Mouse (Mus musculus) telencephalon, adult 2 months (tissue): ENCODE measurements around the gene Hvcn1.
"Not testable (repeated sequence)": the region's sequence is repeated elsewhere in the genome, so short reads cannot be mapped to it uniquely, and the experiment has no call there.

ENCODE experiments used
- DNase-seq: peaks from one replicate; pipeline ENCODE4 v3.0.0-alpha.2; 2011; ENCODE audit warnings: low read depth, low spot score

Gene Hvcn1

DNA sequence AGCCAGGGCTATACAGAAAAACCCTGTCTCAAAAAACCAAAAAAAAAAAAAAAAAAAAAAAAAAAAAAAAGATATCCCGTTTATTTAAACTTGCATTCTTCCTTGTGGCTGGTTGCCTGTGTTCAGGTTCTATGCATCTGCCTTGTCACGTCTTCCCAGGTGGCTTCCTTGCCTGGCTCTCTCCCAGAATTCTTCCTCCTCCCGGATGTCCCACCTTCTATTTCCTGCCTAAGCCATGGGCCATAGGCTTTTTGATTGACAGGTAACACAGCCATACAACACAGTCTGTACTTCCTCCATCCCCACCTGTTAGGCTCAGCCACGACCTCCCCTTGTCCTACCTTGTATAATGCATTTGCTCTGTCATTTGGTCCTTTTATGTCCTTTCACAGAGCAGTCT, at the start of gene Hvcn1:
Hvcn1 (plus strand) TSS at position 330 of the 400 bp plus-strand sequence.
- DNase-seq: no peak

DNA sequence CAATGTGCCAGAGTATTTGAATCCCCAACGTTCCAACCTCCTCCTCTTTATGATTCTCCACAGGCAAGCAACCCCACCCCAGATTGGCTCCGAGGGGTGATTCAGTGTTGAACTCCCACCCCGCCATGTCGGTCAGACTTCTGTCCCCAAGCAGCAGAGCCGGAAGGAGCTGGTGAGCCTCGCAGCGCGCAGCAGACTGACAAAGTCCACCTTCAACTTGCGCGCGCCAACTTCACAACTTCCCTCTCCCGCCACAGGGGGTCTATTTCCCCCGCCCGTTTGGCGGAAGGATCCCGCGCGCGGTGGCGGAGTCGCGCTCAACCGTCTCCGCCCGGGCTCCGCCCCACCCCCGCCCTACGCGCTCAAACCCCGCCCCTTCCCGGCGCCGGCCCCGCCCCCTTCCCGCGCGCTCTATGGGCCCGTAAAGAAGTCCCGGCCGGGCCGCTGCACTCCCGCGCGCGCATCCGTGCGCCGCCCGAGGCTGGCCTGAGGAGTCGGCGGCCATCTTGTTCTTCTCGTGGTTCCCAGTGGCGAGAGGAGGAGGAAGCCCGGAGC, 48.7 kb upstream of the Hvcn1 start, which contains the start of gene Ppp1cc:
Ppp1cc (plus strand) TSS at position 452 of the 555 bp plus-strand sequence.
- DNase-seq: peak; percentile 85

DNA sequence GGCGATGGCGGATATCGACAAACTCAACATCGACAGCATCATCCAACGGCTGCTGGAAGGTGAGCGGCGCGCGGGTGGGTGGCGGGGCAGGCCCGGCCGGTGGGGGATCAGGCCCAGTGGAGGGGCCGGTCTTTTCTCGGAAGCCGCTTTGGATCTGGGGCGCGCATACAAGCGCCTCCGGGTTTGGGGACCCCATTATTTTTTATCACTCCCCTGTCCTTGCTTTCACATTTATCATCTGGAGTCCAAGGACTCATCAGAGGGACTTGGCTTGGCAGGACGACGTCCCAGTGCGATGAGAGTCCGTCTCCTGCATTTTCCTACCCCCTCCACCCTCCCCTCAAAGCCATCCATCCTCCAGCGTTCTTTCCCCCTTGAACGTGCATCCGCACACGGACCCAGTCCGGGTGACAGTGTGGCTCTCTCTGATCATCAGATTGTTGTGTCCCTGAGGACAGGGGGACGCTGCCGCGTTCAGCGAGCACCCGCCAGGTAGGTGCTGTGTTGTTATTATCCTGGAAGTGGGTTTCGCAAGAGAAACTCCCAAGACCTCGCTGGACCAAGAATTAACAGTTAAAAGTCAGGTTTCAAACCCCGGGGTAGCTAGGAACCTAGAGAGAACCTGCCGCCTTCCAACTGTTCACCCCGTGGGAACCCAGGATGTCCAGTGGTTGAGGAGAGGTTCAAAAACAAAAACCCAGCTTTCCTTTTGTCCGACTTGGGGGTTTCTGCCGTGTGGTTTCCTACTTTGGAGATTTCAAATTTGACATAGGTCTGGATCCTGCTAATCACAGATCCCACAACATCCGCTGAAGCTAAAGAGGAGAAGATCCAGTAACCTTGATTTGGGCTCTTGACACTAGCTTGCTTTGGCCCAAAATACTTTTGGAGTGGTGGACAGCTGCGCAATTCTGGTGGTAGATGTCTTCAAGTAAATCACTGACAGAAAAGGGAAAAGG, 47.8 kb upstream of the Hvcn1 start:
- DNase-seq: no peak

GRCm38 (mm10) chr5:122163194-122163593, 43.4 kb upstream of the Hvcn1 start:
- DNase-seq: no peak

- DNase-seq: no peak
Observed at GRCm38 (mm10) chr5:122164011-122164410, 42.6 kb upstream of the Hvcn1 start.

- DNase-seq: peak; percentile 65
Observed at GRCm38 (mm10) chr5:122165233-122165915, 41.2 kb upstream of the Hvcn1 start.

GRCm38 (mm10) chr5:122166636-122167161, 39.9 kb upstream of the Hvcn1 start:
- DNase-seq: no peak

- no peak for DNase-seq
Observed at GRCm38 (mm10) chr5:122168344-122169069, 38.1 kb upstream of the Hvcn1 start.

DNA sequence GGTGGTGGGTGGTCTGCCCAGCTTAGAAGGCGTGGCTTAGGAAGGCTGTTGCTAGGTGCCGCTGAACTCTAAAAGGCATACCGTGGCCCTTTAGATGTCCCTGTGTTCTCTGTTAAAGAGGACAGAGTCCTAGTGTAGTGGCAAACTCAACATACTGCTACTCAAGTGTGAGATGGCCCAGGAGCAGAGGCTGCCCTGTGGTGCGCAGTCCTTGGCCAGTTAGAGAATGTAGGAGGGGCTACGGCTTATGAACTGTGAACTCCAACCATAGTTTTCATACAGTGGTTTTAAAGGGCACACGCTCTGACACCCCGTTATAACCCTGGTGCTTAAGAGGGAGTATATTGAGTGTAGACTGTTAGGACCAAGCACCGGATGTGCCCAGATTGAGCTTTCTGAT, 35.5 kb upstream of the Hvcn1 start:
- DNase-seq: no peak

GRCm38 (mm10) chr5:122175402-122175801, 31.2 kb upstream of the Hvcn1 start:
- no peak for DNase-seq

DNA sequence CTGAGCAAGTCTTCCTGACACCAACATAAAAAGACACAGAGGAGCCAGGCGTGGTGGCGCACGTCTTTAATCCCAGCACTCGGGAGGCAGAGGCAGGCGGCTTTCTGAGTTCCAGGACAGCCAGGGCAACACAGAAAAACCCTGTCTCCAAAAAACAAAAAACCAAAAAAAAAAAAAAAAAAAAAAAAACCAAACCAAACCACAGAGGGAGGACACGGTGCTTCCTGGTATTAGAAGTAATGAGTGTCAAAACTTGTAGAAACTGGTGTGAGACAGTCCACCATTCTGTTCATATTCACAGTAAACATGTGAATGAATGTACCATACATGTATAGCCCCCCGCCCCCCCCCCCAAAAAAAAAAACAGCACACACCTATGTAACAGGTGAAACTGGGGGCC, 30.6 kb upstream of the Hvcn1 start:
- no peak for DNase-seq

- no peak for DNase-seq
Observed at GRCm38 (mm10) chr5:122176398-122176797, 30.2 kb upstream of the Hvcn1 start.

- no peak for DNase-seq
Observed at GRCm38 (mm10) chr5:122179665-122180064, 26.9 kb upstream of the Hvcn1 start.

DNA sequence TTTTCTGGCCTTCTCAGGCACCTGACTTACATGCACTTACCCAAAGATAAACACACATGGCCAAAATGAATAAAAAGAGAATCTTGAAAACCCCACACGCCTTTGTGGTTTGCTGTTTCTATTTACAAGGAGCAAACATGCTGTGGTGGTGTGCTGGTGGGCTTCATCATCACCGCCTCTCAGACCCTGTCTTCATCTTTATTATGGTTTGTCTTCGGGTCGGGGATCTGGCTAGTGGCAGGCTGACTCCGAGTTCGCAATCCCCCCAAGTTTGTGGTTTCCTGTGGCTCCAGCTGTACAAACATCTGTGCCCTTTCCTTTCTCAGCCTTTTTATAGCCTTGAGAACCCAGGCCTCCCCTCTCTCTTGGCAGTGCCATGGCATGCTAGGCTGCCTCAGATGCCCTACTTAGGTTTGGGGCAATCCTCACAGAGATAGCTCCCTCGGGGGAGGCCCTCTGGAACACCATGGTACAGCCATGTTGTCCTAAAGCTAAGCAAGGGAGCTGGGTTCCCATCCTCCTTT, 22.3 kb upstream of the Hvcn1 start:
- DNase-seq: no peak

DNA sequence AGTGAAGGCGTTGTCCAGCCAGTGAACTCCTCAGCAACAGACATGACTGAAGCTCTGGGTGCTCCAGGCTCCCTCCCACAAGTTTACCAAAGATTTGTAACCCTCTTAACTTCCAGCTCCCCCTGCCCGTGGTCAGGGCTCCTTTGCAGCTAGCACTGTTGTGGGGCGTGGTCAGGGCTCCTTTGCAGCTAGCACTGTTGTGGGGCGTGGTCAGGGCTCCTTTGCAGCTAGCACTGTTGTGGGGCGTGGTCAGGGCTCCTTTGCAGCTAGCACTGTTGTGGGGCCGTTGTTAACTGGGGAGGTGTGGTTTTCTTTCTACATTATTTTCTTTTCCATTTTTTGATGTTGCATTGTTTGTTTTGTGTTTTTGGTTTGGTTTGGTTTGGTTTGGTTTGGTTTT, 21.7 kb upstream of the Hvcn1 start:
- DNase-seq: not testable (repeated sequence)

- no peak for DNase-seq
Observed at GRCm38 (mm10) chr5:122189115-122189514, 17.5 kb upstream of the Hvcn1 start.

- DNase-seq: no peak
Observed at GRCm38 (mm10) chr5:122190465-122190864, 16.1 kb upstream of the Hvcn1 start.

DNA sequence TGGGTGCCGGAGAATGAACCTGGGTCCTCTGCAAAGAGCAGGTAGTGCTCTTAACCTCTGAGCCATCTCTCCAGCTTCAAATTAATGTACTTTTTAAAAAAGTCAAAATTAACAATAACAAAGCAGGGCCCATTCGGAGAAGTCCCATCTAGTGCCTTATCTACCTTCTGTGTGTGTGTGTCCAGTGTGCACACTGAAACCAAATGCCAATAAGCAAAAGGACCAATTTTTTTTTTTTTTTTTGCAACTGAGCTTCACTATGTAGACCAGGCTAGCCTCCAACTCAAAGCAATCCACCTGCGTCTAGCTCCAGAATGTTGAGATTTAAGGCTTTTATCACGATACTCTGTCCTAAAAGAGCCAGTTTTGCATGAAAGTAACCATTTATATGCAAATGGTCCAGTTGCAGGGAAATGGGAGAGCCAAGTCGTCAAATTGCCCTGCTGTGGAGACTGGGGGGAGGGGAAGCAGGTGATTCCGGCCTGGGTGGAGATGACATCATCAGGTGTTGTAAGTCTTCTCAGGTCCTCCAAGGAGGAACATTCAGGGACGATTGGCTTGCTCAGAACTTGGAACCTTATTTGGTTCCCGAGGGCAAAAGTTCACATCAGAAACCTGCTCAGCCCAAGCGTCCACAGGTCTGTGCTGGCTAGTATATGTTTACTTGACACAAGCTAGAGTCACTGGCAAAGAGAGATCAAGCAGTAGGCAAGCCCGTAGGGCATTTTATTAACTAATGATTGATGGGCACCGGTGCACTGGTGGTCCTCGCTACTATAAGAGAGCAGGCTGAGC, 15.1 kb upstream of the Hvcn1 start:
- DNase-seq: no peak

GRCm38 (mm10) chr5:122192347-122192746, 14.3 kb upstream of the Hvcn1 start:
- DNase-seq: no peak

DNA sequence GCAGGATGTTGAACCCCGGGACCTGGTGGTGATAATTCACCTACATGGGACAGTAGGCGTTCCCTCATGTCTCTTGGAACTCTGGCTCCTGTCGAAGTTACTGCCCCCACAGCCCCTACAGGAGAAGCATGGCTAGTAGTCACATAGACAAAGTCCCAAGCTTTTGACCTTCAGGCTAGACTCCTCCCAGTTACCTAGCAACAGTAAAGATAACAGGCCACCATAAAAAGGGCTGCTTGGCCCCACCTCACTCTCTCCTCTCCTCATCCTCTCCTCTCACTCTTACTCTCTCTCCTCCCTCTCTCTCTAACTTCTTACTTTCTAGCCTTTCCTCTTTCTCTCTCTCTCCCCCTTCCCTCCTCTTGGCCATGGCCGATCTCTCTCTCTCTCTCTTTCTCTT, 5.7 kb upstream of the Hvcn1 start:
- no peak for DNase-seq
